Mouse (Mus musculus) fat pad, adult 2 months (tissue): Measurements from ENCODE around the gene Rpl13a.
"Not testable (repeated sequence)": the region's sequence is repeated elsewhere in the genome, so short reads cannot be mapped to it uniquely, and the experiment has no call there.

ENCODE experiments used
- DNase-seq: peaks from one replicate; pipeline ENCODE4 v3.0.0-alpha.2; 2011; ENCODE audit warnings: low read depth, low spot score; ENCODE audit errors: extremely low read depth

Gene Rpl13a

DNA sequence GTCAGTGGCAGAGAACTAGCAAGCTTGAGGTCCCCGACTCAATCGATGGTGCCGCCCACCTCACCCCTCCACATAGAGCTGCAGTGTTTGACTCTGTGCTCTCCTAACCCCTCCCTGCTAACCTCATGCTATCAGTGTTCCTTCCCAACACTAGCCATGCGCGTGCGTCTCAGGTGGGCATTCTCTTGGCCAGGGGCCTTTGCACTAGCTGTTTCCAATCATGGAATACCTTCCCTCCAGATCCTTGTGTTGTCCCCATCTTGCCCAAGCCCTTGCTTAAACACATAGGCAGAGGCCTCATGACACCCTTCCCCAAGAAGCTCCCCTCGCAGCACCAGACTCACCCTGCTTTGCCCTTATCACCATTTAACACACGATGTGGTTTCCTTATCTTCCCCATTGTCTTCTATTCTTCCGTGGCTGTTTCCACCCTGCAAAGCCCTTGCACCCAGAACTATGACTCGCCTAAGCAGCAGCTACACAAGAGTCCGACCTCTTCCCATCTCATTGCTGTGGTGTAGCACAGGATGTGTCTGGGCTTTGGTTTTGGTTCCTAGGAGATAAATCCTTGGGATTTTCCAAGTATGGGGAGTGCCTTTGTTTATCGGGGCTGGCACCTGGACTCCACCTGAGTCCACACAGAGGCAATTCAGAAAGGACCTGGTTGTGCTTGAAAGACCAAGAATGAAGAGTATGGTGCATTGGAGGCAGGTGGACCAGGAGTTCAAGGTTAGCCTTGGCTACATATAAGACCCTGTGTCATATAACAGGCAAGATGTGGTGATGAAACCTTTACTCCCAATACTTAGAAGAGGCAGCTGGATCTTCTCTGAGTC is 8.8 kb upstream of the Rpl13a start:
- no peak for DNase-seq

- DNase-seq: no peak
Measured at GRCm38 (mm10) chr7:45135993-45136567, 7.5 kb upstream of the Rpl13a start, which contains the start of the genes Gm45713 and Flt3l. Gene Gm45713 (minus strand): TSS chr7:45136231. Gene Flt3l (minus strand): TSS chr7:45136432.

GRCm38 (mm10) chr7:45135370-45135769 is 6.8 kb upstream of the Rpl13a start:
- no peak for DNase-seq

DNA sequence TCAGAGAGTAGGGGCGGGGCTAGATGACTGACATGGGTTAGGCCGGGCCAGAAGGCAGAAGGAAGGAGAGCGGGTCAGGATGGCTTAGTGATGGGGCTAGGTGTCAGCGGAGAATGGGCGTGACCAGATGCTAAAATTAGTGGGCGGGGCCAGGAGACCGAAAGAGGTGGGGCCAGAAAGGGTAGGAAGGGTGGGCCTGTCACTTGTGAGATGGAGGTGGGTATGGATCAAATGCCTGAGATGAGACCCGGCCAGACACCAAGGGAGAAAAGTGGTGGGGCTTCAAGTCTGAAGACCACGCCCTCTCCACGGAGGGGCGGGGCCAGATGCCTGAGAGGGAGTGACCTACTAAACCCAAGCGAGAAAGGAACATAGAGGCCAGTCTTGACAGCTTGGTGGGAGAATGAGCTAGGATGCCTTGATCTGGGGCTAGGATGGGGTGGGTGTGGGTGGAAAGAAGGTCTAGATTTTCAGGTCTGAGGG is 6.0 kb upstream of the Rpl13a start:
- DNase-seq: no peak

DNA sequence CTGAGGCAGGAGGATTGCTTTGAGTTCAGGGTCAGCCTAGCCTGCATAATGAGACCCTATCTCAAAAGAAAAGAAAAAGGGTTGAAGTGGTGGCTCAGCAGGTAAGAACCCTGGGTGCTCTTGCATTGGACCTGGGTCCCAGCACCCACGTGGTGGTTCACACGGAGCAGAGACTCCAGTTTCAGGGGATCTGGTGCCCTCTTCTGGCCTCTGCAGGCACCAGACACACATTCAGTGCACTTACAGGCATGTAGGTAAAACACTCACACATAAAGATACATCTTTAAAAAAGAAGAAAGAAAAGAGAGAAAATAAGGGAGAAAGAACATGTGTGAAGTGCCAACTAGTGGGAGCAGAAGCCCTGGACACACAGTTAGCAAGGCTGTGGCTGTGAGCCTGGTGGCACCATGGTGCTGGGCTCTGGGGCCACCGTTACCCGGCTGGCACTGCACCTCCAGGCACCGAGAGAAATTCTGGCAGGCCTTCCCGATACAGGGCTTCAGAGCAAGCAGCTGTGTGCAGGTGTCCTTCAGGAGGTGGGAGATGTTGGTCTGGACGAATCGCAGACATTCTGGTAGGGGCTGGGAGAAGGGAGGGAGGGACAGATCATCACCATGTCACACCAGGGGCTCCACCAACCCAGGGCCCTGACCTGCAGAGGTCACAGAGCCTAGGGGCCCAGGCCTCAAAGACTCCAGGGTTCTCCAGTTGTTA is 5.0 kb upstream of the Rpl13a start:
- DNase-seq: no peak

GRCm38 (mm10) chr7:45131850-45132249 is 3.3 kb upstream of the Rpl13a start:
- no peak for DNase-seq

GRCm38 (mm10) chr7:45129776-45130512 is 1.4 kb upstream of the Rpl13a start:
- no peak for DNase-seq

- DNase-seq: no peak
Measured at GRCm38 (mm10) chr7:45129318-45129717, 757 bp upstream of the Rpl13a start.

DNA sequence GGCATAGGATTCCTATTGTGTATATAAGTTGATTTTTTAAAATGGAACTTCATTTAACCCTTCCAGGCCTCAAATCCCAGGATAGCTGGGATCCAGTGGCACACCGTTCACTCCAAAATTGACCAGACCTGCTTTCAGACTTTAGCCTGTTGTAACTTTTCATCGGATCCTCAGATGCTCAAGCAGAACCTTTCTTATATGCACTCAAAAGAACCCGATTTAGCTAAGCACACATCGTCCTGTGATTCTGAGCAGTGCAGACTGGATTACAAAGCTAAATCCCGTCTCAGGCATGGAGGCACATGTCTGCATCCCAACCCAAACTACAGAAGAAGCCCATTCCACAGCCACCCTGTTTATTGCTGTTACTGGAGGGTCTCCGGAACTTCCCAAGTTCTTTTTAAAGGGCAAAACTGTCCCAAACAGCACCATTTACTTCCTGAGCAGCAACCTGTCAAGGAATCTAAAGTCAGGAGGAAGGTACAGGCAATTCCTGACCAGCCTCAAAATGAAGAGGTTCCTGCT is 799 bp downstream of the Rpl13a start:
- no peak for DNase-seq

GRCm38 (mm10) chr7:45126844-45127699 is 1.5 kb downstream of the Rpl13a start:
- DNase-seq: no peak

DNA sequence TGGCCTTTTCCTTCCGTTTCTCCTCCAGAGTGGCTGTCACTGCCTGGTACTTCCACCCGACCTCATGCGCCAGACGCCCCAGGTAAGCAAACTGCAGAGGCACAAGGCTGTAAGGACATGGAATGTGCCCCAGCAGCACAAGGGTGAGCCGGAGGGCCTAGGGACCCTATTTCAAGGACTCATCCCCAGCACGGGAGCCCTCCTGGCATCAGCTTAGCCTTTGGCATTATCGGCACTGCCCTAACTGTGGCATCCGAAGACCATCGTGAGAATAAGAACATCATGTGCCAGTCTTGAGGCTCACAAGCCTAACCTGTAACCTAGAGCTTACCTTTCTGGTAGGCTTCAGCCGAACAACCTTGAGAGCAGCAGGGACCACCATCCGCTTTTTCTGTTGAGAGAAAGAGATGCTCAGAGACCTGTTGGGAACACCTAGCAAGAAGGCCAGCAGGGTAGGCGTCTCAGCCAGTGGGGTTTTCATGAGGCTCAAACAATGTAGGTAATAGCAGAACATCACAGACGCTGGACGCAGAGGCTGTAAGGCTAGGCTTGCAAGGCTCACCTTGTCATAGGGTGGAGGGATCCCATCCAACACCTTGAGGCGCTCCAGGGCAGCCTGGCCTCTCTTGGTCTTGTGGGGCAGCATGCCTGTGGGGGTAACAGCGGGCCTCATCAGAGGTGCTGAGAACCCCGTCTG is 2.3 kb downstream of the Rpl13a start:
- DNase-seq: no peak

DNA sequence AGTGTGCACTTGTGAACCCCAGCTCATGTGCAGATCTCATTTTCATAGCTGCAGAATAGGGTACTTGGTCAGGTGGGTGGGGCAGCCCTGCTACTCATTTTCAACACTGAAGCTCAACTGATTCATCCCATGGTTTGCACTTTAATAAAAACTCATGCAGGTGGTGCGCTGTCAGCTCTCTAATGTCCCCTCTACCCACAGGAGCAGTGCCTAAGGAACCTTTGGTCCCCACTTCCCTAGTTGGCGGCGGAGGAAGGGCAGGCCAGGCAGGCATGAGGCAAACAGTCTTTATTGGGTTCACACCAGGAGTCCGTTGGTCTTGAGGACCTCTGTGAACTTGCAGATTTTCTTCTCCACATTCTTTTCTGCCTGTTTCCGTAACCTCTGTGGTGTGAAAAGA is 2.9 kb downstream of the Rpl13a start:
- not testable (repeated sequence) for DNase-seq

DNA sequence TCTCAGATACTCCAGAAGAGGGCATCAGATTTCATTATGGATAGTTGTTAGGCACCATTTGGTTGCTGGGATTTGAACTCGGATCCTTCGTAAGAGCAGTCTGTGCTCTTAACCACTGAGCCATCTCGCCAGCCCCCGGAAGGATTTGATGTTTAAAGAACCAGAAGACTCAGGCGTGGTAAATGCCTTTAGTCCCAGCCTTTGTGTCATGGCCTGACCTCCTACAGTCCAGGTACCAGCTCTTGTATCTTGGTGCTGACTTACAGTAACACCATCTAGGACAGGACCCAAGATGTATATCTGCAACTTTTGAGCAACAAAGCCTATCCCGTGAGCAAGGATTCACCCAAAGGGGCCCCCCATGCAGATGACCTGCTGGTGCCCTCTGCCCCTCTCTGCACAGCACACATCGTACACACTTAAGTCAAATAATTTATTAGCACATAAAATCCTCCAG is 3.4 kb downstream of the Rpl13a start:
- DNase-seq: no peak

DNA sequence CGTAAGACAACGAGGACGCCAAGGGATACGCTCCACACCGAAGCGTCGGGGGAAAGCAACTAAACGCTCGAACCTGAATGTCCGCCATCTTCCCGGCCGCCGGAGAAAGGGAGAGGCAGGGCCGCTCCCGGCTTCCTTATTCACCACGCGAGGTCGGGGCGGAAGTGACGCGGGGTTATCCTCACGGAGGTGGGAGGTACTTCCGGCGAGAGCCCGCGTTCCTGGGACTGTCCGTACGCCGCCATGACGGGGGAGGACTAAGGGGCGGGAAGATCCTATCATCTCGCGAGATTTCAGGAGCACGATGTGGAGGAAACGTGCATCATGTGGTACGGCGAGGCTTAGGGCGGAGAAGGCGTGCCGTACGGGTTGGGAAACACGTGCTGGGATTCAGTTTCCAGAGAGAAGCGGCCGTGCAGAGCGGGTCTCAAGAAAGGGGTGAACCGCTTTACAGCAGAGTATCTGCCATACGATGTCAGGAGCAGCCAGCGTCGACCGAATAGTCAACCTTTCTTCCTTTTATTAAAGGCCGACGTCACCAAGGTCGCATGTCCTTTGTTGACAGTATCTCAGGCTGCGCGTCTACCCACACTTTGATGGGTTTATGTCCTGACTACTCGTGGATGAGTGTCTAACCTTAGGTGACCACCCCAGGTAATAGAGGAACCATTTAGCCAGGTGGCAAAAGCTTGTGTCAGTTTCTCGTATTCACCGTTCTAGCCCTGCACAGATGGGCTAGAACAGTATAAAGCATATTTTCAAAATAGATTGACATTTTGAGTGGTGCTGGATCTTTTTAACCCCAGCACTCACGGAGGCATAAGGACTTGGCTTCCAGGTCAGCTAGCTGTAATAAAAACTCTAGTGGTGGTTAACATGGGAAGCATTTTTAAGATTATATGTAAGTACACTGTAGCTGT is 4.1 kb downstream of the Rpl13a start, which contains the start of gene Rps11:
Gene Rps11 (minus strand): TSS at position 216 of the 920 bp plus-strand sequence.
- peak; percentile 95 for DNase-seq

DNA sequence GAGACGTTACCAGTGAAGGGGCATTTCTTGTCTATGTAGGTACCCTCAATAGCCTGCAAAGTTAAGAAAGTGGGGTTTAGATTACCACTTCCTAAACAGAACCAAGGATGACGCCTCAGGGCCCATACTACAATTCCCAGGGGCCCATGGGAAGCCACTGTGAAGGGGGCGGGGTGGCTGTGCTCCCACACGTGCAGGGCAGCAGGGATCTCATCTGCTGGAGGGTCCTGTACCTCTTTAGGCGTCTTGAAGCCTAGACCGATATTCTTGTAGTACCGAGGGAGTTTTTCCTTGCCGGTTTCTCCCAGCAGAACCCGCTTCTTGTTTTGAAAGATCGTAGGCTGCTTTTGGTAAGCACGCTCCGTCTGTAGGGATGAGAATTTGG is 5.4 kb downstream of the Rpl13a start:
- DNase-seq: no peak

DNA sequence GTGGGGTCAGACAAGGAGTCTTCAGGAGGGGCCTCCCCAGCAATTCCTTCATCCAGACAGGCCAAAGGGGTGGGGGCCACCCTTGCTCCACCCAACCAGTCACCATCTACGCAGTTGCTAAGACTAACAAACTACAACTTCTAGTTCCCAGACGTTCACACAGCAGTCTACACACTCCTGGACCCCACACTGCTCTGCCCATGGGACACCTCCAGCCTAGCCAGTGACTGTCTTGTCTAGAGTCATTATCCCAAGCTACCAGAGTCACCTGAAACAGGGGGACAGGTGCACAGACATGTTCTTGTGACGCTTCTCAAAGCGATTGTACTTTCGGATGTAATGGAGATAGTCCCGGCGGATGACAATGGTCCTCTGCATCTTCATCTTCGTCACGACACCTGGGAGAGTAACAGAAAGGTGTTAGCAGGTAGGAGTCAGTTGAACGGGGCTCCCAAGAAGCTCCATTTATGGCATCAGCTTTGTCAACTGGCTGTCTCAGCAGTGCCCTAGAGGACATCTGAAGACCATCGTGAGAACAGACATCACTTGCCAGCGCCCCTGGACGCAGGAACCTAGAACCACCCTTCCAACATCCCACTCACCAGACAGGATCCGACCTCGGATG is 5.9 kb downstream of the Rpl13a start:
- DNase-seq: no peak

DNA sequence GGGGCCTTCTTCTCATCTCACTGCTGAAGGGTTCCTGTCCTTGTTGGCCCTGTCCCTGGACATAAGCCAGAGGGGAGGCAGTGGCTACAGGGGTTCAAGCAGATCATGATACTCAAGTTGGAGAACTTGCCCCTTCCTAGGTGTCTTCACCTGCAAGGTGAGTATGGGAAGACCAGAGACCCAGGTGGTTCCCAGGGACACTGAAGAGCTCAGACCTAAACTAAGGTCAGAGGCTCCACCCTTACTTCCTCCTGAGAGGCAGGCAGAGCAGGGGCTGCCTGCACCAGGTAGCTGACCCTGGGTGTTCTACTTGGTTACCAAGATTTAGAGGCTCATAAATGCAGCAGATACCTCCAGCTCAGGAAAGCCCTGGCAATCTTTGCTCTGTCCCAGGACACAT is 6.6 kb downstream of the Rpl13a start:
- DNase-seq: no peak

DNA sequence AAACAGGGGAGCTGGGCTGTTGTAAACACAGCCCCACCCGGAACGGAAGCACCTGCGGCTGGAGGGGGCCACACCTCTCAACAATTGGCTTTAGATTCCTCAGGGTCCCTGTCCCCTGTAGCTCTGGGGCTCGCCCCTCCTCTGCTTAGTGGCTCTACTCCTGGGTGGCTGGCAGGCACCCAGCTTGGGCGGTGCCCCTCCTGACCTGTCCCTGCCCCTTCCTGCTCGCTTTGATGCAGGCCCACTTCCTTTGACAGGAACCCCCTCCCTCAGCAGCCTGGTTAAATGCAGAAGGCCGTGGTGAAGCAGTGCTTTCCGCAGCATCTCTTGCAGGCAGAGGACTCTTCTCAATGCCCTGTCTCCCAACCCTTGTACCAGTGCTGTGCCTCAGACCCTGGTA is 7.2 kb downstream of the Rpl13a start:
- no peak for DNase-seq
